Mouse (Mus musculus) ES-E14 (cell line): ENCODE measurements around the gene Shld1. TPM values are rescaled to one million over a fixed set of nuclear protein-coding genes. Genes with fewer than 3 reads are reported as not detected.

Source experiments
- DNase-seq: peaks from one replicate; pipeline ENCODE4 v3.0.0-alpha.2; 2013; ENCODE audit warnings: low read depth, low spot score
- H3K27ac ChIP-seq: 2 replicates; pipeline ENCODE4 v1.5.1; 2012; ENCODE audit warnings: low read depth, mild to moderate bottlenecking, low read length, moderate library complexity, mixed read lengths; ENCODE audit not compliant: poor library complexity, insufficient read depth, severe bottlenecking
- H3K36me3 ChIP-seq: 2 replicates; pipeline ENCODE4 v1.6.1; 2012; ENCODE audit warnings: mild to moderate bottlenecking, low read length, moderate library complexity, mixed read lengths; ENCODE audit not compliant: control insufficient read depth, poor library complexity, insufficient read depth, severe bottlenecking
- H3K4me1 ChIP-seq, 2 experiments: fragments of 150-350 bp in 1 of 2; sonication (generic) in 1 of 2; 2 replicates each; pipeline ENCODE4 v1.6.1; 2012; ENCODE audit warnings: low read length in 2 of 2, mild to moderate bottlenecking in 1 of 2, mixed read lengths in 1 of 2; ENCODE audit not compliant: control insufficient read depth in 2 of 2, insufficient read depth in 2 of 2, poor library complexity in 1 of 2
- H3K4me3 ChIP-seq, 2 experiments: fragments of 150-350 bp in 1 of 2; sonication (generic) in 1 of 2; 2 replicates each; pipeline ENCODE4 v1.5.1; 2012; ENCODE audit warnings: low read length in 2 of 2, low read depth in 1 of 2, mild to moderate bottlenecking in 1 of 2, mixed read lengths in 1 of 2; ENCODE audit not compliant: insufficient read depth in 1 of 2, poor library complexity in 1 of 2, severe bottlenecking in 1 of 2
- H3K9ac ChIP-seq: 2 replicates; pipeline ENCODE4 v1.6.1; 2012; ENCODE audit warnings: low read depth, mild to moderate bottlenecking, low read length, mixed read lengths; ENCODE audit not compliant: poor library complexity, insufficient read depth, severe bottlenecking
- H3K9me3 ChIP-seq: fragments of 150-350 bp; sonication (generic); 2 replicates; pipeline ENCODE4 v1.6.1; 2012; ENCODE audit warnings: low read depth, mild to moderate bottlenecking, low read length; ENCODE audit not compliant: control insufficient read depth, insufficient read depth
- CHD2 ChIP-seq: IDR thresholded peaks from 2 replicates; pipeline ENCODE4 v1.6.1; 2014; ENCODE audit warnings: mild to moderate bottlenecking, low read depth, low read length, inconsistent platforms
- HCFC1 ChIP-seq: IDR thresholded peaks from 2 replicates; pipeline ENCODE4 v1.6.1; 2012; ENCODE audit warnings: low read length, inconsistent platforms, borderline replicate concordance; ENCODE audit not compliant: insufficient read depth
- MAFK ChIP-seq: IDR thresholded peaks from 2 replicates; pipeline ENCODE4 v1.6.1; 2014; ENCODE audit warnings: mild to moderate bottlenecking, low read depth, low read length, inconsistent platforms; ENCODE audit not compliant: insufficient read depth
- ZC3H11A ChIP-seq: IDR thresholded peaks from 2 replicates; pipeline ENCODE4 v1.6.1; 2012; ENCODE audit warnings: low read depth, mild to moderate bottlenecking, inconsistent platforms, low read length, borderline replicate concordance
- ZNF384 ChIP-seq: IDR thresholded peaks from 2 replicates; pipeline ENCODE4 v1.6.1; 2012; ENCODE audit warnings: low read depth, low read length, inconsistent platforms
- in situ Hi-C, 2 experiments: fragments of 600-800 bp; cut with MboI; formaldehyde crosslinking; loops; one replicate each; pipeline ENCODE4 v1.15.1; 2025; ENCODE audit warnings: low sequenced_read_pairs in 2 of 2, inconsistent platforms in 1 of 2; ENCODE audit not compliant: unreplicated experiment in 2 of 2
- total RNA-seq: library from RNA; depleted of rRNA; stranded (reverse); fragments of 300-350 nt; gene quantifications from 2 replicates; pipeline ENCODE4 v1.2.3, GENCODE M21; 2012

The Shld1 gene
- total RNA-seq, 1 experiment: 9.2 TPM

GRCm38 (mm10) chr2:132725376-132725905 is 38.7 kb downstream of the Shld1 start:
- no peak overlapping the region for H3K27ac ChIP-seq
- H3K36me3 ChIP-seq: no peaks in the 10 kb centered on the region
- no peak for DNase-seq
- TF ChIP-seq ZNF384: no peak
- no peak for TF ChIP-seq HCFC1
- no peak for TF ChIP-seq MAFK
- TF ChIP-seq ZC3H11A: no peak
- TF ChIP-seq CHD2: no peak
- in situ Hi-C loops: no loop called here
- H3K4me3 ChIP-seq: no peak overlapping the region
- no peak overlapping the region for H3K9ac ChIP-seq
- H3K9me3 ChIP-seq: no peaks in the 10 kb centered on the region
- H3K4me1 ChIP-seq: peaks cover 0 to 2% of the 10 kb centered on the region in 2 experiments; a peak in 1 of 4 replicates

- no peak overlapping the region for H3K27ac ChIP-seq
- H3K9me3 ChIP-seq: no peaks in the 10 kb centered on the region
- no peak for DNase-seq
- peaks cover 0 to 2% of the 10 kb centered on the region in 2 experiments; a peak in 1 of 4 replicates for H3K4me1 ChIP-seq
- no peak overlapping the region for H3K4me3 ChIP-seq
- TF ChIP-seq HCFC1: no peak
- TF ChIP-seq CHD2: no peak
- no peak for TF ChIP-seq ZNF384
- no peak for TF ChIP-seq MAFK
- TF ChIP-seq ZC3H11A: no peak
- H3K9ac ChIP-seq: no peak overlapping the region
- in situ Hi-C loops: no loop called here
- no peaks in the 10 kb centered on the region for H3K36me3 ChIP-seq
Observed at GRCm38 (mm10) chr2:132726156-132726555, 39.4 kb downstream of the Shld1 start.

- Histone ChIP-seq H3K27ac (no peak overlapping the region), H3K4me1 (no peaks in the 10 kb centered on the region), H3K36me3 (no peaks in the 10 kb centered on the region), H3K9me3 (no peaks in the 10 kb centered on the region), H3K4me3 (no peak overlapping the region), H3K9ac (no peak overlapping the region)
- in situ Hi-C loops: no loop called here
- no peak for TF ChIP-seq ZNF384
- no peak for TF ChIP-seq HCFC1
- no peak for TF ChIP-seq MAFK
- TF ChIP-seq ZC3H11A: no peak
- no peak for TF ChIP-seq CHD2
- no peak for DNase-seq
Observed at GRCm38 (mm10) chr2:132732940-132733339, 46.2 kb downstream of the Shld1 start.

- H3K4me1 ChIP-seq: no peaks in the 10 kb centered on the region
- H3K36me3 ChIP-seq: no peaks in the 10 kb centered on the region
- DNase-seq: no peak
- H3K9me3 ChIP-seq: no peaks in the 10 kb centered on the region
- H3K9ac ChIP-seq: no peak overlapping the region
- TF ChIP-seq MAFK (no peak), ZC3H11A (no peak), HCFC1 (no peak), ZNF384 (no peak), CHD2 (no peak)
- no peak overlapping the region for H3K4me3 ChIP-seq
- in situ Hi-C loops: no loop called here
- H3K27ac ChIP-seq: no peak overlapping the region
Observed at GRCm38 (mm10) chr2:132733603-132734573, 47.2 kb downstream of the Shld1 start.
